10 mouse cellular contexts compared by ENCODE assay signal in genomic region chr13:110563967-110564366, GRCm38 (mm10).
DNase-seq lines count a peak whose midpoint lies in the region; TF ChIP-seq lines count a peak whose summit lies in the region.
"Had no signal": no experiment of that assay in that cellular context is flagged by ENCODE, and none has a peak within 500 bp of the region (broad histone marks: within the 10 kb centered on the region; RNA-seq: fewer than 3 reads in every experiment).

No protein-coding gene starts in this region.

- no peaks in the 10 kb centered on the region for H3K9me3 ChIP-seq in forebrain, embryonic 10.5 days
- H3K9me3 ChIP-seq: liver, embryonic 15.5 days had no signal

- 72% methylated on average over 9 of the region's 9 CpGs for WGBS in forebrain, embryonic 10.5 days

- no peaks in the 10 kb centered on the region for H3K36me3 ChIP-seq in forebrain, embryonic 10.5 days (replicated peaks)
- H3K36me3 ChIP-seq: liver, embryonic 15.5 days had no signal

- intact Hi-C loops in left cerebral cortex, adult 2 months (cut with DNase I), result no loop called here
- intact Hi-C loops in left cerebral cortex, postnatal 10 days (cut with DNase I), result no loop called here
- intact Hi-C loops in left cerebral cortex, postnatal 14 days (cut with DNase I), result loop anchor here (10.0 kb wide), 1 partner anchor 671 kb away; no protein-coding TSS in a partner anchor

- no peak for TF ChIP-seq CTCF in left cerebral cortex, adult 2 months (IDR thresholded peaks at IDR 0.05)

- H3K4me1 ChIP-seq in forebrain, embryonic 10.5 days, result peaks cover 3% of the 10 kb centered on the region; the same call in 1 of the 2 replicates
- H3K4me1 ChIP-seq: liver, embryonic 15.5 days had no signal

- no peak for DNase-seq in left cerebral cortex, adult 2 months (ENCODE audit: extremely low spot score in 1 of 2, low spot score in 2 of 2)
- DNase-seq in left cerebral cortex, postnatal 10 days (ENCODE audit: extremely low spot score in 1 of 2, low spot score in 2 of 2), result no peak
- peak; percentile 68 for DNase-seq in kidney, adult 9 months
- peak; percentile 81 for DNase-seq in lung, postnatal 25 days (ENCODE audit: low spot score)
- DNase-seq in thymus, postnatal 36 days, result peak; percentile 5 to 27
- no peak for DNase-seq in left cerebral cortex, adult 8-10 months (ENCODE audit: low spot score in 2 of 2)
- no peak for DNase-seq in forebrain, embryonic 10.5 days (ENCODE audit: extremely low spot score, low spot score)
- DNase-seq in left cerebral cortex, postnatal 14 days (ENCODE audit: low spot score in 2 of 2), result no peak

- no peak overlapping the region for H3K4me3 ChIP-seq in left cerebral cortex, adult 2 months
- H3K4me3 ChIP-seq in forebrain, embryonic 10.5 days, result no peak overlapping the region
- H3K4me3 ChIP-seq: erythroblast, embryonic 14.5 days; liver, embryonic 15.5 days had no signal

- H3K27ac ChIP-seq in left cerebral cortex, adult 2 months, result peak overlapping the region; percentile 12; the same call in 1 of the 2 replicates
- H3K27ac ChIP-seq in forebrain, embryonic 10.5 days, result no peak overlapping the region
- H3K27ac ChIP-seq: liver, embryonic 15.5 days had no signal

- H3K27me3 ChIP-seq in forebrain, embryonic 10.5 days (ENCODE audit: poor library complexity, severe bottlenecking), result no peaks in the 10 kb centered on the region
- H3K27me3 ChIP-seq: liver, embryonic 15.5 days had no signal

Comparison
In these comparisons a context has a peak if more than half of its experiments do, and no peak if none do; other contexts are left out.
1. DNase-seq: peak in kidney, adult 9 months (single experiment), lung, postnatal 25 days (single experiment) and thymus, postnatal 36 days (2 of 2); none in left cerebral cortex, adult 2 months (0 of 2), left cerebral cortex, postnatal 10 days (0 of 2), left cerebral cortex, adult 8-10 months (0 of 2), forebrain, embryonic 10.5 days (single experiment) and left cerebral cortex, postnatal 14 days (0 of 2).